In the genomic region with DNA sequence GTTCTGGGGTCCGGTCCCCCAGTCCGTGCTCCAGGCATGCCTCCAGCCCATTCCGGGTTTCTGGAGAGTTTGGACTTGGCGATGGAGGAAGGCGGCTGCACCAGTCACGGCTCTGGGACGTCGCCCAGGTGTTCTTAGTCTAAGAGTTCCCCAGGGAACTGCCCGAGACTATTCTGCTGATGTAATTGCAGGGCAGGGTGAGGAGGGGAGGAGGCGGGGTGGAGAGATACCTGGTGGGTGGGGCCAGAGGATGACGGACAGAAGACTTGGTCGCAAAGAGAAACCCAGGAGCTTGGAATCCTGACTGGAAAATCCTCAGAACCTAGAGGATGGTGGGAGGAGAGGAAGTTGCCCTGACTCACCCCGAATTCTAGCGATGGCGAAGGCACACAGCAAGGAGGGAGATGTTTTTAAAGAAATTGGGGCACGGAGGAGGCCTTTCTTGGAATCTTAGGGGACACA, we compare ENCODE assay signal across 1 mouse cellular context.
A peak's percentile ranks its signal among the peaks of the same experiment; 100 is the strongest.
TF ChIP-seq lines count a peak whose summit lies in the region.

No protein-coding gene starts in this region.

TF ChIP-seq in CH12.LX, 34 proteins besides CTCF, POLR2A, EP300 and RAD21:
- no peak for TF ChIP-seq KAT2A (IDR thresholded peaks at IDR 0.05; ENCODE audit: insufficient replicate concordance, low read length)
- peak; percentile 49; the same call in 1 of the 2 replicates for TF ChIP-seq IRF4 (IDR thresholded peaks at IDR 0.05; ENCODE audit: low read depth, low read length)
- TF ChIP-seq JUND (conservative IDR thresholded peaks at IDR 0.05; ENCODE audit: low read depth, low read length) = no peak
- TF ChIP-seq JUN (IDR thresholded peaks at IDR 0.05; ENCODE audit: insufficient read depth, low read depth, low read length) = no peak
- no peak for TF ChIP-seq USF2 (conservative IDR thresholded peaks at IDR 0.05; ENCODE audit: low read depth, low read length)
- TF ChIP-seq MAZ (IDR thresholded peaks at IDR 0.05; ENCODE audit: low read depth, low read length) = 0 out of 2 replicates have a peak, but pooled peaks have one; percentile 28
- no peak for TF ChIP-seq TBP (conservative IDR thresholded peaks at IDR 0.05; ENCODE audit: low read depth, low read length)
- TF ChIP-seq BHLHE40 (IDR thresholded peaks at IDR 0.05; ENCODE audit: low read depth, low read length) = peak; percentile 27; the same call in 1 of the 2 replicates
- peak; percentile 35; the same call in 1 of the 2 replicates for TF ChIP-seq MEF2A (IDR thresholded peaks at IDR 0.05; ENCODE audit: borderline replicate concordance, low read depth, low read length)
- no peak for TF ChIP-seq PAX5 (IDR thresholded peaks at IDR 0.05; ENCODE audit: low read length)
- TF ChIP-seq NELFE (IDR thresholded peaks at IDR 0.05; ENCODE audit: low read depth, low read length) = no peak
- TF ChIP-seq HCFC1 (IDR thresholded peaks at IDR 0.05; ENCODE audit: low read depth, low read length) = no peak
- TF ChIP-seq MAFK (IDR thresholded peaks at IDR 0.05; ENCODE audit: insufficient replicate concordance, low read length) = no peak
- peak; percentile 49; the same call in 1 of the 2 replicates for TF ChIP-seq ETS1 (conservative IDR thresholded peaks at IDR 0.05; ENCODE audit: low read depth, low read length)
- TF ChIP-seq TCF12 (IDR thresholded peaks at IDR 0.05; ENCODE audit: low read depth, low read length) = peak; percentile 75
